Mouse (Mus musculus) erythroblast, embryonic 14.5 days (primary cell): ENCODE data around the gene Paqr8.

Experiments used
- GATA1 ChIP-seq: IDR thresholded peaks from 2 replicates; pipeline ENCODE4 v1.6.1; 2012; ENCODE audit warnings: low read length, inconsistent platforms, mixed read lengths
- TAL1 ChIP-seq: IDR thresholded peaks from 3 replicates; pipeline ENCODE4 v1.6.1; 2012; ENCODE audit warnings: low read length, inconsistent platforms, mixed read lengths

- no peak for TF ChIP-seq GATA1
- TF ChIP-seq TAL1, result no peak
Measured at GRCm38 (mm10) chr1:20919728-20920127, 29.3 kb downstream of the Paqr8 start.
